Mouse (Mus musculus) bone marrow, adult 2 months (tissue): Measurements from ENCODE around the gene Adora1. TPM values are rescaled to one million over a fixed set of nuclear protein-coding genes. Genes with fewer than 3 reads are reported as not detected.
A peak's percentile ranks its signal among the peaks of the same experiment; 100 is the strongest.

ENCODE experiments used
- H3K27ac ChIP-seq: fragments of 200-500 bp; 2 replicates; pipeline ENCODE4 v1.5.1; 2012; ENCODE audit warnings: low read depth, mild to moderate bottlenecking, control low read depth, inconsistent platforms, low read length; ENCODE audit not compliant: control insufficient read depth, poor library complexity, insufficient read depth
- H3K4me1 ChIP-seq: fragments of 200-500 bp; 2 replicates; pipeline ENCODE4 v1.6.1; 2011; ENCODE audit warnings: low read length; ENCODE audit not compliant: control insufficient read depth, insufficient read depth
- H3K4me3 ChIP-seq: fragments of 200-500 bp; replicated peaks from 2 replicates; pipeline ENCODE3; 2011; ENCODE audit warnings: mild to moderate bottlenecking, low read depth, low read length, control low read depth; ENCODE audit not compliant: control insufficient read depth
- CTCF ChIP-seq: fragments of 200-500 bp; IDR thresholded peaks from 2 replicates; pipeline ENCODE4 v1.5.1; 2011; ENCODE audit warnings: low read length, control low read depth; ENCODE audit not compliant: control insufficient read depth, insufficient read depth
- POLR2A ChIP-seq: fragments of 200-500 bp; IDR thresholded peaks from 2 replicates; pipeline ENCODE4 v1.6.1; 2011; ENCODE audit warnings: low read depth, mild to moderate bottlenecking, control low read depth, low read length, borderline replicate concordance; ENCODE audit not compliant: control insufficient read depth
- WGBS: fragments of 180-500 bp; shearing (Covaris S2); methylation state at CpG from one replicate; pipeline ENCODE4 v1.1.7; 2018; 5-methylcytosine and 5-hydroxymethylcytosine counted together
- polyA plus RNA-seq: library from polyadenylated mRNA; stranded (reverse); fragments of >200 nt; gene quantifications from 2 replicates; pipeline ENCODE4 v1.2.4, GENCODE M21; 2011; ENCODE audit warnings: low replicate concordance; ENCODE audit not compliant: missing spikeins, insufficient read depth, insufficient read length

Gene Adora1
- polyA plus RNA-seq, 1 experiment: not detected

GRCm38 (mm10) chr1:134243948-134244914 is 9.0 kb upstream of the Adora1 start:
- Histone ChIP-seq H3K4me3 (no peak overlapping the region), H3K4me1 (no peaks in the 10 kb centered on the region), H3K27ac (no peak overlapping the region)
- WGBS: 23% methylated on average over 35 of the region's 35 CpGs
- peak; percentile 79 for TF ChIP-seq CTCF
- TF ChIP-seq POLR2A: no peak

GRCm38 (mm10) chr1:134243505-134243904 is 8.3 kb upstream of the Adora1 start:
- TF ChIP-seq CTCF (no peak), POLR2A (no peak)
- 61% methylated on average over 6 of the region's 6 CpGs for WGBS

GRCm38 (mm10) chr1:134242286-134242685 is 7.1 kb upstream of the Adora1 start:
- no peak for TF ChIP-seq CTCF
- no peak for TF ChIP-seq POLR2A
- WGBS: 32% methylated on average over 2 of the region's 2 CpGs
- Histone ChIP-seq H3K27ac (no peak overlapping the region), H3K4me1 (no peaks in the 10 kb centered on the region), H3K4me3 (no peak overlapping the region)

More at GRCm38 (mm10) chr1:134243505-134243904, 8.3 kb upstream of the Adora1 start:
- Histone ChIP-seq H3K27ac (no peak overlapping the region), H3K4me3 (no peak overlapping the region), H3K4me1 (no peaks in the 10 kb centered on the region)

GRCm38 (mm10) chr1:134241298-134241697 is 6.1 kb upstream of the Adora1 start:
- TF ChIP-seq CTCF: no peak
- no peak for TF ChIP-seq POLR2A
- 78% methylated on average over 8 of the region's 8 CpGs for WGBS
- no peaks in the 10 kb centered on the region for H3K4me1 ChIP-seq
- no peak overlapping the region for H3K4me3 ChIP-seq
- H3K27ac ChIP-seq: no peak overlapping the region

GRCm38 (mm10) chr1:134240701-134241100 is 5.5 kb upstream of the Adora1 start:
- no peak overlapping the region for H3K27ac ChIP-seq
- H3K4me3 ChIP-seq: no peak overlapping the region
- 31% methylated on average over 9 of the region's 9 CpGs for WGBS
- TF ChIP-seq POLR2A (no peak), CTCF (no peak)
- H3K4me1 ChIP-seq: no peaks in the 10 kb centered on the region

GRCm38 (mm10) chr1:134237438-134237837 is 2.2 kb upstream of the Adora1 start:
- Histone ChIP-seq H3K4me1 (no peaks in the 10 kb centered on the region), H3K27ac (no peak overlapping the region), H3K4me3 (no peak overlapping the region)
- 61% methylated on average over 3 of the region's 3 CpGs for WGBS
- no peak for TF ChIP-seq POLR2A
- TF ChIP-seq CTCF: no peak

GRCm38 (mm10) chr1:134236142-134236541 is 911 bp upstream of the Adora1 start:
- TF ChIP-seq POLR2A (no peak), CTCF (no peak)
- Histone ChIP-seq H3K27ac (no peak overlapping the region), H3K4me3 (no peak overlapping the region), H3K4me1 (no peaks in the 10 kb centered on the region)
- 47% methylated on average over 3 of the region's 3 CpGs for whole genome bisulfite sequencing

- 3% methylated on average over 41 of the region's 41 CpGs for WGBS
- no peaks in the 10 kb centered on the region for H3K4me1 ChIP-seq
- H3K4me3 ChIP-seq: no peak overlapping the region
- H3K27ac ChIP-seq: no peak overlapping the region
- TF ChIP-seq CTCF (no peak), POLR2A (no peak)
Measured at GRCm38 (mm10) chr1:134234455-134235390, 508 bp downstream of the Adora1 start.
